Mouse (Mus musculus) megakaryocyte, adult 5-6 weeks (primary cell): Measurements from ENCODE around the gene Gnai3. TPM values are rescaled to one million over a fixed set of nuclear protein-coding genes. Genes with fewer than 3 reads are reported as not detected.

Source experiments
- ATAC-seq: 2 replicates; pipeline ENCODE4 v1.8.0; 2016; ENCODE audit warnings: mild to moderate bottlenecking, inconsistent platforms; ENCODE audit not compliant: poor library complexity, severe bottlenecking
- total RNA-seq, 2 experiments: library from RNA; stranded (forward) in 1 of 2; stranded (reverse) in 1 of 2; fragments of 153-499, 151-499 nt in 1 of 2; fragments of 221-1000, 200-1000 nt in 1 of 2; gene quantifications; 2 replicates each; pipeline versions ENCODE4 v1.2.3 to v1.2.4; 2015 to 2017

Gnai3 gene
- 136 and 146 TPM in 2 replicates for total RNA-seq (2015)
- 154 and 160 TPM in 2 replicates for total RNA-seq (2017)

DNA sequence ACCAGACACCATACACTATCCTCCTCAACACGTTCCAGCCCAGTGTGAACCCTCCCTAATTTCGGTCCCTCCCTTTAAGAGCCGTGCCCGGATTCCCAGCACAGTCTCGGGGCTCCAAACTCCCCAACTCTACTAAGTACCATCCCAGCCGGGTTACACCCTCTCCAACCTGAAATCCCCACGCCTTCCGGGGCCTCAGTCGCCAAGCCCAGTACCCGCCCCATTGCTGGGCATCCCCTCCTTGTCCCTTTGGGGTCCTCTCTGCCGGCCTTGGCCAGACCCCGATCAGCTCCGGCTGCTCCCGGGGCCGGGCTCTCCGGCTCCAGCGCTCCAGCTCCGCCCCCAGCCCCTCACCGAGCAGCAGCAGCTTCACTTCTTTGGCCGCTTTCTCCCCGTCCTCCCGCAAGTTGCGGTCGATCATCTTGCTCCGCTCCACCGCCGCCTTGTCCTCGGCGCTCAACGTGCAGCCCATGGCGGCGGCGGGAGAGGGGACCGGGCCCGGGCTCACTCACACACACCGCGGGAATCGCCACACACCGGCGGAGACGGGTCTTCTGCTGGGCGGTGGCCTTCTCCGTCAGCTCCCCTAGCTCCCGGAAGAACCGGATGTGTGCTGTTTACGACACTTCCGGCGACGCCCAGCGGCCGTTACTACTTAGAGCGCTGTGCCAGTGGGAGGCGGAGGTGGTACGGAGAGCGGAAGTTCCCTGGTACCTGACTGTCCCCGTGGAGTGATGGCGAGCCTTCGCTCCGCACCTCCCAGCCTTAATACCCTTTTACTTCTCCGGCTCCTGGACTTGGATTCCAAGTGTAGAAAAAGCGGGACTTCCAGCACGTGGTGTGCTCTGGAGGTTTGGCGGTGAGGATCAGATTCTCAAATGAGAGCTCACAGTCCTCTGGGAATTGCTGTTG, at the start of gene Gnai3:
TSS of gene Gnai3 (minus strand) at position 613 of the 912 bp plus-strand sequence.
- ATAC-seq = peak; percentile 95

- ATAC-seq = no peak
Observed at GRCm38 (mm10) chr3:108195287-108195686, 49.3 kb upstream of the Gnai3 start.

DNA sequence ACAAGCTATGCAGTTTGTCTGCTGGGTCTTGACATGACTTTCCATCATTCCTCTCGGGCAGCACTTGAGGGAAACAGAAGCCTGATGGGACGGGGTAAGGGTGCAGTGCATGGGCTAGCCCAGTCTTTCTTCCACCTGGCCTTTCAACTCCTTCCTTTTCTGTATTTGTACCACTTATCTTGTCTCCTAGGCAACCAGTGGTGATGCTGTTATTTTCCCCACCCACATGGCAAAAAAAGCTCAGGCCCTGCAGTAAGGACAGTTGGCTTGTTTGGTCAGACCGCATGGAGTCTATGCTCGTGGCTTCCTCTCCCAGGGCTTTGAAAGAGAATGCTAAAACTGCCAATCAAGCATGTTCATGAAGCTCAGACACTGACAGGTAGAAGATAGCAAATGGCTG, 47.7 kb upstream of the Gnai3 start:
- no peak for ATAC-seq

DNA sequence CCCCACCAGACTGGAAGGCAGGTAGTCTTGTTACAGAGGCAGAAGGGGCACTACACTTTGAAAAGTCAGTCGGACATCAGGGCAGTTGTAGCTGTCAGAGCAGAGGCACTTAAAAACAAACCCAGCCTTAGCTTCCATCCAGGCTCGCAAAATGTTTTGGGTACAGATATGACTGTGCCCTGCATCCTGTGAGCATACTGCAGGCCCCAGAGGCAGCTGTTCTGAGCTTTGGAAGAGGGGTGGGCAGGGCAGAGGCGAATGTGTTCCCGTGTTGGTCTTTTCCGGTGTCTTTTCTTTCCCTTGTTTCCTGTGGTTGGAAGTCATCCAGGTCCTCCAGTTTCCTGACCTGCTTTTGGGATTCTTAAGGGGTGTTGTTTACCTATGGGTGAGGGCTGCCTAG, 44.0 kb upstream of the Gnai3 start:
- ATAC-seq = no peak

DNA sequence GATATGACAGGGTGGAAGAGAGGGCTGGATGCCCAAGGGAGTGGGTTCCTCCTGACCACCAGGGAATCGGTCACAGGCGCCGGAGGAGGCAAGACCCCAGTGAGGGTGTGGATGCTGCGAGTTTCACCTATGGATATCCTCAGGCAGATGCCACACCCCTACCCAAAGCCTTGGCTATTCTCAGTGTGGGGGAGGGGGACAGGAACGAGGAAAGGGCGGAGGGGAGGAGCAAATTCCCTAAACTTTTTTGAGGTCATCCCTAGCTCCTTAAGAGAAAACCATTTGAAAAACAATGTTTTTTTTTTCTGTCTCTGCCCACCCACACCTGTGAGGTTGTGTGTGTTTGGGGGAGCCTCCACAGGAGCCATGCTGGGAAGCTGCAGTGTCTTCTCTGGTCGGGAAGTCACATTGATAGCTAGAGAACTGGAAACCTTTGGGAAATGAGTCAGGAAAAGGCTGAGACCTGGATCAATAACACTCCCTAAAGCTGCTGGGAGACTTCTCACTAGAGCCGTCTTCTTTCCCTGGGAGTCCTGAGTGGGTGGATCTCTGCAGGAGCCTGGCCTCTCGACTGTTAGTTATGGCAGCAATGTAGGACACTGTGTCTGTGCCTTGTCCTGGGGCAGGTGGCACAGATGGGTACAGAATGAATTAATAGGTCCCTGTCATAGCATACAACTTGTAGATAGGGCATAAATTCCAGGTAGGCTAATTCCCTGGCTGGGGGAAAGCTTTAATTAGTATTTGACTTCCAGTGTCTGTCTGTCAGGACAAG, 43.0 kb upstream of the Gnai3 start:
- ATAC-seq = no peak

DNA sequence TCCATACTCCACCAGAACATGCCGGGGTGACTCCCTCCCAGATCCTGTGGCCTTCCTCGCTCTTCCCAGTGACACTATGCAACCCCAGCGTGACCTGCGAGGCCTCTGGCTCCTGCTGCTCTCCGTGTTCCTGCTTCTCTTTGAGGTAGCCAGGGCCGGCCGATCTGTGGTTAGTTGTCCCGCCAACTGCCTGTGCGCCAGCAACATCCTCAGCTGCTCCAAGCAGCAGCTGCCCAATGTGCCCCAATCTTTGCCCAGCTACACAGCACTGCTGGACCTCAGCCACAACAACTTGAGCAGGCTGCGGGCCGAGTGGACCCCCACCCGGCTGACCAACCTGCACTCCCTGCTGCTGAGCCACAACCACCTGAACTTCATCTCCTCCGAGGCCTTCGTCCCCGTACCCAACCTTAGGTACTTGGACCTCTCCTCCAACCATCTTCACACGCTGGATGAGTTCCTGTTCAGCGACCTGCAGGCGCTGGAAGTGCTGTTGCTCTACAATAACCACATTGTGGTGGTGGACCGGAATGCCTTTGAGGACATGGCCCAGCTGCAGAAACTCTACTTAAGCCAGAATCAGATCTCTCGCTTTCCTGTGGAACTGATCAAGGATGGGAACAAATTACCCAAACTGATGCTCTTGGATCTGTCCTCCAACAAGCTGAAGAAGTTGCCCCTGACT, 41.3 kb upstream of the Gnai3 start:
- ATAC-seq = peak; percentile 23

- peak; percentile 65 for ATAC-seq
Observed at GRCm38 (mm10) chr3:108186098-108187047, 40.4 kb upstream of the Gnai3 start, which contains the start of gene Amigo1. TSS of gene Amigo1 (plus strand) at chr3:108186335.

DNA sequence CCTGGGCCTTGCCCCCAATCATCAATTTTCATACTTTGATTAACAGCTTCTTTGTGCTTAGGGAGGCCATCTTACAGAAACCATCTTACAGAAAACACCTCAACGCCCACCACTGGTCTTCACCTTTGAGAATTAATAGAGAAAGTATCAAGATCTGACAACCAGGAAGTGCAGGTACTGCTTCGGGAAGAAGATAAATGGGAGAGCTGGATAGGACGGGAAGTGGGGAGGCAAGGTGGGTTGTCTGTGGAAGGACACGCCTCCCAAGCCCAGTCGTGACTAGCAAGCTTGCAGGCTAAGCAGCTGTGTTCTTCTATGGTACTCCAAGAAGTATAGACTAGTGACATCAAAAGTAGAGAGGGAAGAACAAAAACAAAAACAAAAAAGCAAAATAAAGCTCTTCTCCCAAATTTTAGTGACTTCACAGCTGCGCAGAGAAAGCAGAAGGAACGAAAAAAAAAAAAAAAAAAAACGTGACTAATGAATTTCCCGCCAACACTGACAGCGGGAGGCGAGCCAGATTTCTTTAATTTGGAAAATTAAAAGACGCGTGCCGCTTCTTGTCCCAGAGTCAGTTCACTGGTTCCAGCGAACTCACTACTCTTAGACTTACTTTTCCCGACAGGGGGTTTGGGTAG, 39.6 kb upstream of the Gnai3 start:
- ATAC-seq = no peak; the same call in 1 of the 2 replicates

GRCm38 (mm10) chr3:108184742-108185141, 38.8 kb upstream of the Gnai3 start:
- no peak for ATAC-seq

GRCm38 (mm10) chr3:108180514-108180913, 34.6 kb upstream of the Gnai3 start:
- ATAC-seq = no peak

DNA sequence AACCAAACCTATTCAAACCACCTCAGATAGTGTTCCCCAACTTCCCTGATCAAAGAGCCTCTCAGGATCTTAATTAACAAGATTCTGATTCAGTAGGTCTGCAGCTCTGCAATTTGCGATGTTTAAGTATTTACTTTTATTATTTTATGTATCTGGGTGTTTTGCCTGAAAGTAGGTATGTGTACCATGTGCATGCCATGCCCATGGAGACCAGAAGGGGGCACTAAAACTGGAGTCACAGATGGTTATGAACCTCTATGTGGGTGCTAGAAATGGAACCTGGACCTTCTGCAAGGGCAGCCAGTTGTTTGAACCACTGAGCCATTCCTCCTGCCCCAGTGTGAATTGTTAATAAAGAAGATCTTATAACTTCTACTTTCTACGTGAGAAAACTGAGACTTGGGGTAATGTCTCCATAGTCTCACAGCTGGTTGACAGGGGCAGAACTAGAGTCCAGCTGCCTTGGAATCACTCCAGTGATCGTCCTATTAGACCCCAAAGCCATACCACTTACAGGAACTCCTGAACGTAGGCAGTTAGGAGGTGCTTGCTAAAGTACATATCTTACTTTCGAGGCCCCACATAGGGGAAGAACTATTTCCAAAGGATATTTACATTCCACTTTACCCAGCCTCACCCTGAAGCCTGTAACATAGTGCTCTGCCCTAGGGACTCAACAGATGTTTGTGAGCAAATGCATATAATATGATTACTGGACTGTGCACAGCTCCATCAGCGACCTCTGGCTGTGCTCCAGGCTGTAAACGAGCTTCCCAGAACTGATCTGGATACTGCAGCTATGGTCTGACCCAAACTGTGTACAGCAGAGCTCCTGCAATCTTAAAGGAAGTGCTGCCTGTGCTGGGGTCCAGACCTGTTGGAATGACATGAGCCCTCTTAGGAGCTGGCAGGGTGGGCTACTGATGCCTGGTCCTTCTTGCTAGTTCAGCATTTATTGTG, 33.1 kb upstream of the Gnai3 start:
- ATAC-seq = no peak

DNA sequence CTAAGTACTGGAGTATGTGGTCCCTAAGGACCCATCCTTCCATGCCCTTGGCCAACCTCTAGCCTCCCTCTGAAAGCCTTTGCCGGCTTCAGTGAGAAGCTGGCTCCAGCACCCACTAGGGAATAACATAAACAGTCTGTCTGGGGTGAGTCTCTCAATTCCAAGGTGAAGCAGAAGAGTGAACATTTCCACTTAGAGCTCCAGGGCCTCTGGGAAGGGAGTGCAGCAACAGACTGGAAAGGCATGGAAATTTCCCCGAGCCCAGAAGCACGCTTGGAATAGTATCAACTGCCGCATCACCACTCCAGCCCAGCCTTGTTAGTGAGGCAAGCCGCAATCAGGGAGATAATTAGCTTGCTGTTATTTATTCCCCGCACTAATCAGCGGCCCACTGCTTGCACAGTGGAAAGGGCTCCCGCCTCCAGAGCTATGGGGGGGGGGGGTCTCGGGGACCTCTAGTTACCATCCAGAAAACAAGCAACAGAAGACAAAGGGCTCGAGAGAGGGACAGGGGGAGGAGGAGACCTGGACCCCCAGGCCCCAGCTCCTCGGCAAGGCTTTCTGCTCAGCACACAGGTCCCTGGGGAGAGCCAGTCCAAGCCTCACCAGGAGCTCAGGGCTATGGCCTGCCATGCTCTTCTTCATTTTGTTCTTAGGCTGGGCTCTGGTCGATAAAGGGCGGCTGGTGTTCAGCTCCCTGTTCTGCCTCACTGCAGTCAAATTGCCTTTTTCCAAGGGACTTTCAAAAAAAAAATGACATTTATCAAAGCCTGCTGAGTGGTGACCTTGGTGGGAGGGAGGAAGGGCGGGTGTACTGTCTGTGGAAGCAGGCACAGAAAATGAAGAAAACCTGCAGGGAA, 29.0 kb upstream of the Gnai3 start:
- ATAC-seq = no peak

- ATAC-seq = no peak
Observed at GRCm38 (mm10) chr3:108169199-108169598, 23.3 kb upstream of the Gnai3 start.

DNA sequence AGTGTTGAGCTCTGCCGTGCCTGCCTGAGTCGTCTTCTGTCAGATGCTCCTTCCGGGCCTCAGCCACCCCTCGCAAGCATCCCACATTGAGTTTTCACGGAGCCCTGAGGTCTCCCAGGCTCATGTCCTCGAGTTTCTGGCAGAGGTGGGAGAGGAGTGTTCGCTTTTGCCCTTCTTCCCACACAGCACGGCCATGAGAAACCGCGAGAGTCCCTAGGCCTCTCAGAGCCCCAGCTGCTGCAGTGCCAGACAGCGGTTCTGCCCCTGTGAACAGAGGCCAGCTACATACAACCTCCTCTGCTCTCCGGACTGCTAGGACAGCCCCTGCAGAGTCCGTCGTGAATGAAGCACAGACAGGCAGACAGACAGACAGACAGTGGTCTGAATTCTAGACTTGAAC, 21.6 kb upstream of the Gnai3 start:
- ATAC-seq = no peak

DNA sequence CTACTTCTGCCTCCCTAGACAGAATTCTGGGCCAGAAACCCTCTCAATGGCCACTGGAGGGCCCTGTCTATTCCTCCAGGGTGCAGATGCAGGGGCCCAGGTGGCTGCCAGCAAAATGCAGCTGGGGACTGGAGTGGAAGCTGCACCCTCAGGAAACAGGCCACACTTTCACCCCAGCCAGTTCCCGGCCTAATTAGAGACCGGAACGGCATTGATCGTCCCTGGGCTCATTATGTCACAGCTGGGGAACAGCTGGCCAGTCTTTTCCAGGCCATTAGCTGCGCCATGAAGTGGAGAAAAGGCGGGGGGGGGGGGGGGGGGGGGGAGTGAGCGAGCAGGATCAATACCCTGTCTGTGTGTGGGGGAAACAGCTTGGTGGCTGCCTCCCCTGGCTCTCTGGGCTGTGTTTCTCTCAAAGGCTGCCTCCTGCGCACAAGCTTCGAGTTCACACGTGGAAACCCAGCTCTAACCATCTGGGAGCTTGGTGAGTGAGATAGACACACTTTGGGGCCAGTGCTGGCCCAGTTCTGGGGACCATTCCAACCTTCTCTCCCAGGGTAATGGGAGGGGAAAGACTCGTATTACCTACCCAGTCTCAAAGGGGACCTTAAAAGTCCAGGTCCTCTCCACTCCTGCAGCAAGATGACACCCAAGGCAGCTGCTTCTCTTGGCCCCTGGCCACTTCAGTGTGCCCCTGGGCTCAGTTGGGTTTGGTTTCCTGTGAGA, 20.7 kb upstream of the Gnai3 start:
- ATAC-seq = no peak

- no peak for ATAC-seq
Observed at GRCm38 (mm10) chr3:108165532-108166315, 19.8 kb upstream of the Gnai3 start.
